Mouse (Mus musculus): ENCODE measurements at regions not wholly inside any gene's neighbourhood (a gene's known extent, or its start where the extent isn't known, plus 50 kb on each side); places are given as distances from the start of the nearest gene placed in this dataset.

DNA sequence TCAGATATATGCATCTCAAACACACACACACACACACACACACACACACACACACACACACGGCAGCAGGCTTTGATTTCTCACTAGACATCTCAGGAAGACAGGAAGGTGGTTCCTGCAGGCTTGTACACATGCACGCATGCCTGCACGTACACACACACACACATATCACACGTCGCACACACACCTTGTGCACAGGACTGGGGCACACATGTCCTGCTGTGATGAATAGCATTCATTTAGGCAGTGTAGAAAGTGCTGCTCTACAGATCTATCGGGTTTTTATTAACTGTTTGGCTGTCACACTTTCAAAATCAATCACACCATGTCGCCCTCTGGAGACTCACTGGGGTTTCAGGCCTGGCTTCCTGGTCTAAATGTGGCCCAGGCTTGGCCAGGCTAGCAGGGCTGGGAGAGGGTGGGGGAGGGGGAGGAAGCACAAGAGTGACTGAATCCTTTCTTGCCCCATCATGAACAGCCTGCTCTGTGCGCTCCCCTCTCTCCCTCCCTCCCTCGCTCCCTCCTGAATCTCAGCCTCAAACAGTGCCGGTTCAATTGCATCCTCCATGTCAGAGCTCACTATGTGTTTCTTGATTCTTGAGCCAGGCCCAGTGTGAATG is 236.8 kb upstream of the Tle3 start:
- WGBS, result 82% methylated on average over 10 of the region's 10 CpGs
- Histone ChIP-seq H3K27me3 (ENCODE audit: control insufficient read depth, insufficient read depth, low read length) (no peaks in the 10 kb centered on the region), H3K4me1 (ENCODE audit: control insufficient read depth, insufficient read depth, low read length) (no peaks in the 10 kb centered on the region), H3K4me3 (replicated peaks; ENCODE audit: insufficient read depth, low read depth, low read length) (no peak overlapping the region), H3K27ac (ENCODE audit: insufficient read depth, low read length) (no peak overlapping the region)
- no peak for TF ChIP-seq POLR2A (IDR thresholded peaks at IDR 0.05; ENCODE audit: borderline replicate concordance, insufficient read depth, low read length)
- TF ChIP-seq CTCF (IDR thresholded peaks at IDR 0.05; ENCODE audit: borderline replicate concordance, insufficient read depth, low read depth, low read length), result no peak
- DNase-seq, result no peak

DNA sequence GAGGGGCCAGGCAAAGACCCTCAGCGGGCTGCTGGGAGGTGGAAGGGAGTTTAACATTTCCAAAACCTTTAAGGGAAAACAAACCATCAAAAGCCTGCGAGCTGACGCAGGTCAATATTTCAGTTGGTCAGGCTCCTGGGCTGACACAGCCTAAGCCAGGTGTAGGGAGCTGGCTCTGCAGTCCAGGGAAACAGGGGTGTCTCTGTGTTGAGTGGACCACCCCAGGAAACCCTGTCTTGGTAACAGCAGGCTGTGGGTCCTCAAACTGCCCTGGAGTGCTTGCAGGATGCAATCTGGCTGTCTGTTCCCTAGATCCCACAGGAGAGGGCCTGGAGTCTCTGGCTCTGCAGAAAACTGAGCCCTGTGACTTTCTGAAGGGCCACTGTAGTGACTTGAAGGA is 236.2 kb upstream of the Tle3 start:
- 76% methylated on average over 3 of the region's 3 CpGs for WGBS
- TF ChIP-seq POLR2A (IDR thresholded peaks at IDR 0.05; ENCODE audit: borderline replicate concordance, insufficient read depth, low read length), result no peak
- TF ChIP-seq CTCF (IDR thresholded peaks at IDR 0.05; ENCODE audit: borderline replicate concordance, insufficient read depth, low read depth, low read length), result no peak
- H3K27ac ChIP-seq (ENCODE audit: insufficient read depth, low read length), result no peak overlapping the region
- no peak overlapping the region for H3K4me3 ChIP-seq (replicated peaks; ENCODE audit: insufficient read depth, low read depth, low read length)
- no peaks in the 10 kb centered on the region for H3K27me3 ChIP-seq (ENCODE audit: control insufficient read depth, insufficient read depth, low read length)
- DNase-seq, result no peak
- H3K4me1 ChIP-seq (ENCODE audit: control insufficient read depth, insufficient read depth, low read length), result no peaks in the 10 kb centered on the region

- no peak overlapping the region for H3K27ac ChIP-seq (ENCODE audit: insufficient read depth, low read length)
- DNase-seq, result no peak
- no peak for TF ChIP-seq POLR2A (IDR thresholded peaks at IDR 0.05; ENCODE audit: borderline replicate concordance, insufficient read depth, low read length)
- TF ChIP-seq CTCF (IDR thresholded peaks at IDR 0.05; ENCODE audit: borderline replicate concordance, insufficient read depth, low read depth, low read length), result no peak
- 77% methylated on average over 11 of the region's 11 CpGs for WGBS
- H3K4me1 ChIP-seq (ENCODE audit: control insufficient read depth, insufficient read depth, low read length), result no peaks in the 10 kb centered on the region
- H3K27me3 ChIP-seq (ENCODE audit: control insufficient read depth, insufficient read depth, low read length), result no peaks in the 10 kb centered on the region
- no peak overlapping the region for H3K4me3 ChIP-seq (replicated peaks; ENCODE audit: insufficient read depth, low read depth, low read length)
Measured at GRCm38 (mm10) chr9:61138741-61139368, 233.3 kb upstream of the Tle3 start.

DNA sequence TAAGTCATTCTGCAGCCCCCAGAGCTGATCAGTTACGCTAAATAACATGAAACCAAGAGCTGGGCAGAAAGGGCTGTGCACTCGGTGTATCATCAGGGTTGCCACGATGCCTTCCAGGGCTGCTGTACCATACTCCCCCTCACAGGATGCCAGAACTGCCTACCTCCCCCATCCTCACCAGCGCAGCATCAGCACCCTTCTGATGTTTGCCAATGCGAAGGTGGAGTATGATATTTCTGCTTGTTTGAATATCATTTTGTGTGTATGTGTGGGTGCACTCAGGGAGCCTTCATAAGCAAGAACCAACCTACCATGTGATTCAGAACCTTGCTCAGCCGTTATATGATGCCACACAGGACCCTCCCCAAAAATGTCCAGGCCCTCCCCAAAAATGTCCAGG is 229.1 kb upstream of the Tle3 start:
- 94% methylated on average over 6 of the region's 6 CpGs for WGBS

DNA sequence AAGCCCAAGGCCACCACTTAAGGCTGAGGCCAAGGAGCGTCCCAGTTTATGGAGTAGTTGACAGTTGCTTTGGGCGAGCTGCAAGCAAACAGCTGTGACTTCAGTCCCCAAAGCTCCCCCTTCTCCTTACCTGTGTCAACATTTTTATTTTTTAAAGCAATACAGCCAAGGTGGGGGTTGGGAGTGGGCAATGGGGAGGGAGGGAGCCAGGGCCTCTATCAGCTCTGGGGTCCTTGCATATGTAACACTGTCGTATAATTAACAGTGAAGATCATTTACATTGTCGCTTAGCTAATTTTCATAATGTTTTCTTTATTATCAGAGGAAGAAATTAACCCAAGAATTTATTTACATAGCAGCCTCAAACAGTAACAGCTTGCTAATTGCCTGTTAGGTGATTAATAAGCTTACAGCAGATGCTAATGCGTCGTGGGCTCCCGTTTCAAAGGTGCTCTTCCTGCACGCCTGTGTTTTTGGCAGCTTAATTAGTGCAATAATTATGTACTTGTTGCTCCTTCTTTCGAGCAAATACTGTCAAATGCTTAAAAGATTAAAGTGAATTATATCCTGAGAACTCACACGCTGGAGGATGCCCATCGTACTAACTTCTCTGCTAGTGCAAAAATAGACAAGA is 227.4 kb upstream of the Tle3 start:
- TF ChIP-seq POLR2A (IDR thresholded peaks at IDR 0.05; ENCODE audit: borderline replicate concordance, insufficient read depth, low read length) (no peak), CTCF (IDR thresholded peaks at IDR 0.05; ENCODE audit: borderline replicate concordance, insufficient read depth, low read depth, low read length) (no peak)
- no peaks in the 10 kb centered on the region for H3K4me1 ChIP-seq (ENCODE audit: control insufficient read depth, insufficient read depth, low read length)
- no peaks in the 10 kb centered on the region for H3K27me3 ChIP-seq (ENCODE audit: control insufficient read depth, insufficient read depth, low read length)
- WGBS, result 84% methylated on average over 11 of the region's 11 CpGs
- no peak for DNase-seq
- H3K27ac ChIP-seq (ENCODE audit: insufficient read depth, low read length), result no peak overlapping the region
- no peak overlapping the region for H3K4me3 ChIP-seq (replicated peaks; ENCODE audit: insufficient read depth, low read depth, low read length)

More for the DNA sequence above, 229.1 kb upstream of the Tle3 start:
- no peaks in the 10 kb centered on the region for H3K27me3 ChIP-seq (ENCODE audit: control insufficient read depth, insufficient read depth, low read length)
- no peak overlapping the region for H3K27ac ChIP-seq (ENCODE audit: insufficient read depth, low read length)
- H3K4me1 ChIP-seq (ENCODE audit: control insufficient read depth, insufficient read depth, low read length), result no peaks in the 10 kb centered on the region
- H3K4me3 ChIP-seq (replicated peaks; ENCODE audit: insufficient read depth, low read depth, low read length), result no peak overlapping the region
- TF ChIP-seq POLR2A (IDR thresholded peaks at IDR 0.05; ENCODE audit: borderline replicate concordance, insufficient read depth, low read length), result no peak
- TF ChIP-seq CTCF (IDR thresholded peaks at IDR 0.05; ENCODE audit: borderline replicate concordance, insufficient read depth, low read depth, low read length), result no peak
- no peak for DNase-seq

GRCm38 (mm10) chr9:61145738-61146137 is 226.4 kb upstream of the Tle3 start:
- no peaks in the 10 kb centered on the region for H3K4me1 ChIP-seq (ENCODE audit: control insufficient read depth, insufficient read depth, low read length)
- TF ChIP-seq CTCF (IDR thresholded peaks at IDR 0.05; ENCODE audit: borderline replicate concordance, insufficient read depth, low read depth, low read length) (no peak), POLR2A (IDR thresholded peaks at IDR 0.05; ENCODE audit: borderline replicate concordance, insufficient read depth, low read length) (no peak)
- no peak for DNase-seq
- no peak overlapping the region for H3K4me3 ChIP-seq (replicated peaks; ENCODE audit: insufficient read depth, low read depth, low read length)
- WGBS, result 93% methylated on average over 8 of the region's 8 CpGs
- H3K27ac ChIP-seq (ENCODE audit: insufficient read depth, low read length), result no peak overlapping the region
- H3K27me3 ChIP-seq (ENCODE audit: control insufficient read depth, insufficient read depth, low read length), result no peaks in the 10 kb centered on the region

GRCm38 (mm10) chr9:61151201-61151600 is 221.0 kb upstream of the Tle3 start:
- TF ChIP-seq CTCF (IDR thresholded peaks at IDR 0.05; ENCODE audit: borderline replicate concordance, insufficient read depth, low read depth, low read length), result no peak
- TF ChIP-seq POLR2A (IDR thresholded peaks at IDR 0.05; ENCODE audit: borderline replicate concordance, insufficient read depth, low read length), result no peak
- Histone ChIP-seq H3K4me3 (replicated peaks; ENCODE audit: insufficient read depth, low read depth, low read length) (no peak overlapping the region), H3K27ac (ENCODE audit: insufficient read depth, low read length) (no peak overlapping the region), H3K27me3 (ENCODE audit: control insufficient read depth, insufficient read depth, low read length) (no peaks in the 10 kb centered on the region), H3K4me1 (ENCODE audit: control insufficient read depth, insufficient read depth, low read length) (no peaks in the 10 kb centered on the region)
- 93% methylated on average over 4 of the region's 4 CpGs for WGBS
- no peak for DNase-seq

DNA sequence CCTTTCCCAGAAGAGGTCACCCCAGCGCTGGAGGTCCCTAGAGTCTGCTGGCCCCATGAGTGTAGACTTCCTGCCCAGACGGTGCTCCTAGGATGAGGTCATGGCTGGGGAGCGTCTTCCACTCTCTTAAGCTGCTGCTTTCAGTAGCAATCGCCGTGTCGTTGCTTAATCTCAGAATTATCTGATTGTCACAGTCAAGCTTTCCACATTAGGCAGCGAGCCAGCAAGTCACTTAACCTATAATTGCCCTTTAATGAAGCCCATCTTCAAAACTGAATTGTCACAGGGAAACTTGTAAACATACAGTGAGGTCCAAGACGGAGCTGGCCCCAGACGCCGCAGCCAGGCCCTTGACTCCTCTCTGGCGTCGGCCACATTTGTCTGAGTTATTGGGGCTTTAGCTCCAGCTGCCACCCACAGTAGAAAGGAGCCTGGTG is 220.2 kb upstream of the Tle3 start:
- H3K4me3 ChIP-seq (replicated peaks; ENCODE audit: insufficient read depth, low read depth, low read length), result no peak overlapping the region
- WGBS, result 56% methylated on average over 12 of the region's 12 CpGs
- no peaks in the 10 kb centered on the region for H3K4me1 ChIP-seq (ENCODE audit: control insufficient read depth, insufficient read depth, low read length)
- TF ChIP-seq CTCF (IDR thresholded peaks at IDR 0.05; ENCODE audit: borderline replicate concordance, insufficient read depth, low read depth, low read length), result no peak
- TF ChIP-seq POLR2A (IDR thresholded peaks at IDR 0.05; ENCODE audit: borderline replicate concordance, insufficient read depth, low read length), result no peak
- no peak overlapping the region for H3K27ac ChIP-seq (ENCODE audit: insufficient read depth, low read length)
- H3K27me3 ChIP-seq (ENCODE audit: control insufficient read depth, insufficient read depth, low read length), result no peaks in the 10 kb centered on the region
- DNase-seq, result no peak

Measured in cerebellum, adult 2 months (tissue).